Mouse (Mus musculus): ENCODE data around the gene Gimap3.

Gene Gimap3

GRCm38 (mm10) chr6:48770696-48771095 lies at the start of gene Gimap3:
Gene Gimap3 (minus strand): TSS chr6:48770851.
- no peak for DNase-seq (ENCODE audit: low read depth, low spot score)

GRCm38 (mm10) chr6:48817815-48818214 lies 47.2 kb upstream of the Gimap3 start:
- peak; percentile 32 for DNase-seq (ENCODE audit: low read depth, low spot score)

- no peak for DNase-seq (ENCODE audit: low read depth, low spot score)
Observed at GRCm38 (mm10) chr6:48815013-48815412, 44.4 kb upstream of the Gimap3 start.

DNA sequence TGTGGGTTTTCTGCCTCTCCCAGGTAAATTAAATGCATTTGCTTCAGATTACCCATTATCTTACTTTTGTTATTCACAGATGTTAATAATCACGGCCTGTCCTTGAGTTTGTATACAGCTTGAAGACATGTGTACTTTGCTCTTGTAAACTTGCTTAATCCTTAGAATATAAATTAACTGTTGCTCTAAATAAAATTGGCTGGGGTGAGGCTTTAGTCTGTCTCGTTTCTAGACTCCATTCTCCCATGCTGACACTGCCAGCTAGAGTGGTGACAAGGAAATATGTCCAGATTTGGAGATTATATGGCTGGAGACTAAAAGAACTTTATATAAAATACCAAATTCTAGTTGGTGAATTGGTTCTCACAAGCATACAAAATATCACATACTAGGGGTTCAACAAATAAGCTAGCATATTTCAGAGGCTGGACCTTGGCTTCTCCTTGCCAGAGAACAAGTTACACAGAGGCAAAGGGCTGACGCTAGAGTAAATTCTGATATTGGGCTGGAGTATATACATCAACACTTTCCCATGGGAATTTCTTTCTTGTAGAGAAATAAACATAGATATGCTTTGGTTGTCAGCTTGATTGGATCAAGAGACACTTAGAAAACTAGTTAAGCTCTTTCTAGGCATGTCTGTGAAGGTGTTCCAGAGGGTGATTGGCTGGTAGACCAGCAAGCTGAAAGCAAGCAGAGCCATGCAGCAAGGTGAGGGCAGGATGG lies 39.0 kb upstream of the Gimap3 start:
- no peak for DNase-seq (ENCODE audit: low read depth, low spot score)

- no peak for DNase-seq (ENCODE audit: low read depth, low spot score)
Observed at GRCm38 (mm10) chr6:48806746-48807145, 36.1 kb upstream of the Gimap3 start.

DNA sequence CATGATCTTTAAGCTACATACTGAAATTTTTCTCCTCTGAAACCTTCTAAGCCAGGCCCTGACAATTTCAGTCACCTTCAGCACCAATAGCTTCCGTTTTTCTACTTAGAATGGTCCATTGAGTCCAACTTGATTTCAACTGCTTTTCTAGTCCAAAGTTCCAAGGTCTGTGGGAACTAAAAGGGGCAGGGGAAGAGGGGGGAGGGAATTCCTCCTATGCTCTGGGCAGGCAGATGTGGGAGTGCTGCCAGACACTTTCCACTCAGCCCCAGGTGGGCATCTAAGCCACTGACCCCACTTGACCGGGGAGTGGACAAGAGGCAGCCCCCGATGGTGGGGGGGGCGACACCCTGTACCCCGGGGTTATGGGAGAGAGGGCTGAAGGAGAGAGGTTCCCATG lies 33.7 kb upstream of the Gimap3 start:
- DNase-seq (ENCODE audit: low read depth, low spot score): no peak

GRCm38 (mm10) chr6:48803406-48804051 lies 32.9 kb upstream of the Gimap3 start:
- DNase-seq (ENCODE audit: low read depth, low spot score): no peak

DNA sequence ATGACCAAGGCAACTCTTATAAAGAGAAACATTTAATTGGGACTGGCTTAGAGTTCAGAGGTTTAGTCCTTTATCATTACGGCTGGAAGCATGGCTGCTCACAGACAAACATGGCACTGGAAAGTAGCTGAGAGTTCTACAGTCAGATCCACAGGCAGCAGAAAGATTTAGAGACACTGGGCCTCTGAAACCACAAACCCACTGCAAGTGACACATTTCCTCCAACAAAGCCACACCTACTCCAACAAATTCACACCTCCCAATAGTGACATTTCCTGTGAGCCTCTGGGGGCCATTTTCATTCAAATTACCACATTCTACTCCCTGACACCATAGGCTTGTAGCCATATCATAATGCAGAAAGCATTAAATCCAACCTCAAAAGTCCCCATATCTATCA lies 31.2 kb upstream of the Gimap3 start:
- no peak for DNase-seq (ENCODE audit: low read depth, low spot score)

GRCm38 (mm10) chr6:48787867-48788266 lies 17.2 kb upstream of the Gimap3 start:
- DNase-seq (ENCODE audit: low read depth, low spot score): no peak

- DNase-seq (ENCODE audit: low read depth, low spot score): no peak
Observed at GRCm38 (mm10) chr6:48785601-48786000, 14.9 kb upstream of the Gimap3 start.

GRCm38 (mm10) chr6:48785189-48785588 lies 14.5 kb upstream of the Gimap3 start:
- DNase-seq (ENCODE audit: low read depth, low spot score): no peak

- no peak for DNase-seq (ENCODE audit: low read depth, low spot score)
Observed at GRCm38 (mm10) chr6:48784406-48784805, 13.8 kb upstream of the Gimap3 start.

- DNase-seq (ENCODE audit: low read depth, low spot score): no peak
Observed at GRCm38 (mm10) chr6:48772030-48772429, 1.4 kb upstream of the Gimap3 start.

DNA sequence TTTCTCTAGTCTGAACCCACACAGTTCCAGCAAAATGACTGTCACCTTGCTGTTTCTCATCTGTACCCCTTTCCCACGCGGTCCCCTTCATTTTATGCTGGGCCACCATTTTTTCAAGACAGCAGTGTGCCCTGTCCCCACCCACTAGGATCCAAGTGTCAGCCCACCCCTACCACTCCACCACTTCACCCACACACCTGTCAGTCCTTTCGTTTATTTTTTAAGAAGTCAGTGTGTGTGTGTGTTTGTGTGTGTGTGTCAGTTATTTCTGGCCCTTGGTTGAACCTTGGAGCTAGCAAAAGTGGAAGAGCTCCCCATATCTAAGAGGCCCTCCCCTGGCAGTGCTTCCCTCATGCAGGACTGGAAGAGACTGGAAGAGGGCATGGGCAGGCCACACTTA lies 1.7 kb downstream of the Gimap3 start:
- no peak for DNase-seq (ENCODE audit: low read depth, low spot score)

DNA sequence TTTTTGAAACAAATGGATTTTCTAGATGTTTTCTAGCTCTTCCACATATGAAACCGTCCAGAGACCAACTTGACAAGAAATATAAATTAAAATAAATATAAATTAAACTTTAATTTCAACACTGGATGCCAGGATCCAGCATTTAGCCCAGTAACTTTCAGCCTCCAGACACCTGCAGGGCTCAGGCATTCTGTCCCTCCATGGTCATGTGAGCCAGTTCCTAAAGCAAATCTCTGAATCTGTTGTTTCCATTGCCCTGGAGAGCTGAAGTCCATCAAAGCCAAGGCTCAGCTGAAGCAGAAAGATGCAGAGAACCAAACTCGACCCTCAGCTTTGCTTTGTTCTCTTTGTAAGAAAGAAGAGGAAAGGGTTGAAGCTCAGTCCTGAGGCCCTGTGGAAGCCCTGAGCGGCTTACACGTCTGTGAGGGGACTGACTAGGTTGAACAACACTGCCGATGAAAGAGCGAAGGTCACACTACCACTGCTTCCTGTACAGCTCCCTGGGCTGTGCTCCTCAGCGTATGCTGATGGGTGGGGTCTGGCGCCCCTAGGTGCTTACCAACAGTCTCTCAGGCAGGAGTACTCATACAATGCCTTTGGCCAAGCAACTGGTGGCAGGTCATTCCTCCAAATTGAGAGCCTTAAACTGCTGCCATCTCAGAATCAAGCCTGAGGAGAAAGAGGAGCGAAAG lies 2.3 kb downstream of the Gimap3 start:
- no peak for DNase-seq (ENCODE audit: low read depth, low spot score)

- DNase-seq (ENCODE audit: low read depth, low spot score): no peak
Observed at GRCm38 (mm10) chr6:48764496-48764895, 6.2 kb downstream of the Gimap3 start.

- DNase-seq (ENCODE audit: low read depth, low spot score): no peak
Observed at GRCm38 (mm10) chr6:48763567-48764270, 6.9 kb downstream of the Gimap3 start.

GRCm38 (mm10) chr6:48747091-48747966 lies 23.3 kb downstream of the Gimap3 start:
- no peak for DNase-seq (ENCODE audit: low read depth, low spot score)

DNA sequence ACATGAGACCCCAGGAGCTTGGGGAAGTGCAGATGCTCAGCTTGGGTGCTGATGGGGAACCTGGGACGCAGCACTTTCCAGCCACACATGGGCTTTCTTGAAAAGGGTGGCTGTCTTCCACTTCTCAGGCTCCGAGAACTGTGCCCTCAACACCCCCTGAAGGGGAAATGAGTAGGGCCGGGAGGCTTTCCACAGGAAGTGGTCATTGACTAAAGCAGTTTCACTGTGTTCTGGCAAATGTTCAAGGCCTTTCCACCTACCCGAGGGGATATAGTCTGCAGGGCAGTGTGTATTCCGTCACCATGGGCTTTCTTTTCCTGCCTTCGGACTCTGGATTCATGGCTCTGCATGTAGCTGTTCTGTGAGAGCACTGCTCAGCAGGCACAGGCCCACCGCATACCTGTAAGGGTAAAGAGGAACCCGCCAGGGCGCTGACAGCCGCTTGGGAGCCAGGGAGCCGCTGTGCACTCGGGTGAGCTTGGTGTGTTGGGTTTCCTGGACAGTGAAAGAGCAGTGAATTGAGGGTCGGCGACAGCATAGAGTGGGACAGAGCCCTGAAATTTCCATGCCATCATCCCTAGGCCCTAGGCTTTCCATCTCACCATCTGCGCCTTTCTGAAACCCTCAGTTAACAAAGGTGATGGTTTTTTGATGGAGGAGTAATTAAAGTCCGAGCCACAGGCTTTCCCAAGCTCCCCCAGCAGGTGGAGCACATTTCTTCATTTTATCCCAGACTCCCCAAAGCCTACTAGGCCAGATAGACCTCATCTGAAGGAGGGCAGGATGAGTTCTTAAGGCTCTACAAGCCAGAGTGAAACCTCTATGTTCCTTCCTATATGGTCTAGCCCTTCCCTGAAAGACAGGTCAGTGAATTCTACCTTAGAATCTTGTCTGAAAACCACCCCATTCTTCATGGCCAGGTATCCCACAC lies 24.4 kb downstream of the Gimap3 start, which contains the start of gene Gimap5:
Gene Gimap5, plus strand, starts transcription at position 239 of the 931 bp plus-strand sequence.
- DNase-seq (ENCODE audit: low read depth, low spot score): no peak

DNA sequence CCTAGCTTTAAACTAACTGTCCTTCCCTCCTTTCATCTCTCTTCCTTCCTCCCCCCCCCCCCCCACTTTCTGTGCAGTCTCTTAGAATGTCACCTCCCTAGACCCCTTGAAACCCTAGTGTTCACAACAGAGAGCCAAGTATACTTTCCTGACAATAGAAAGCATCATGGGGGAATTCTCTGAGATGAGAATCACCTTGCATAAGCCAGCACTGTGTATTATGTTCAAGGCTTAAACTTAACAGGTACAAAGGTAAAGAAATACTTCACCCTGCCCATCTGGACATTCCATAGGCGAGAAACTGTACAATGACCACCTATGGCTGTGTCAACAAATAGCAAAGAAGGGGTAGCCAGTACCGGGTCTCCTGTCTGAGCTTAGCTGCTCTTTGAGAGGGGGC lies 25.2 kb downstream of the Gimap3 start:
- DNase-seq (ENCODE audit: low read depth, low spot score): no peak
